Mouse (Mus musculus): ENCODE measurements at regions not wholly inside any gene's neighbourhood (a gene's known extent, or its start where the extent isn't known, plus 50 kb on each side); places are given as distances from the start of the nearest gene placed in this dataset.

- DNase-seq (ENCODE audit: low spot score) (no peak), ATAC-seq (ENCODE audit: insufficient read depth, low read depth) (no peak)
- H3K27ac ChIP-seq (ENCODE audit: low read depth), result no peak overlapping the region
- 75% methylated on average over 2 of the region's 2 CpGs for WGBS
- H3K9me3 ChIP-seq (replicated peaks; ENCODE audit: control insufficient read depth, low read length), result no peaks in the 10 kb centered on the region
- no peak overlapping the region for H3K4me2 ChIP-seq (ENCODE audit: low read depth, low read length)
- H3K36me3 ChIP-seq (replicated peaks; ENCODE audit: control insufficient read depth, insufficient read depth, low read length), result no peaks in the 10 kb centered on the region
- H3K4me1 ChIP-seq (ENCODE audit: control insufficient read depth, insufficient read depth), result no peaks in the 10 kb centered on the region
- no peak for TF ChIP-seq CTCF (IDR thresholded peaks at IDR 0.05; ENCODE audit: low read depth)
- TF ChIP-seq EP300 (IDR thresholded peaks at IDR 0.05; ENCODE audit: low read depth), result no peak
- no peak overlapping the region for H3K9ac ChIP-seq (replicated peaks; ENCODE audit: low read depth, low read length)
- H3K4me3 ChIP-seq (ENCODE audit: low read depth, low read length), result no peak overlapping the region
- no peaks in the 10 kb centered on the region for H3K27me3 ChIP-seq (ENCODE audit: control insufficient read depth, insufficient read depth, low read length)
Observed at GRCm38 (mm10) chr7:95351337-95351736, 819.7 kb upstream of the Tenm4 start.

- 81% methylated on average over 3 of the region's 3 CpGs for WGBS
- no peak for DNase-seq (ENCODE audit: low spot score)
- TF ChIP-seq CTCF (IDR thresholded peaks at IDR 0.05; ENCODE audit: low read depth) (no peak), EP300 (IDR thresholded peaks at IDR 0.05; ENCODE audit: low read depth) (no peak)
- H3K27me3 ChIP-seq (ENCODE audit: control insufficient read depth, insufficient read depth, low read length), result no peaks in the 10 kb centered on the region
- H3K4me2 ChIP-seq (ENCODE audit: low read depth, low read length), result no peak overlapping the region
- no peak overlapping the region for H3K4me3 ChIP-seq (ENCODE audit: low read depth, low read length)
- no peaks in the 10 kb centered on the region for H3K4me1 ChIP-seq (ENCODE audit: control insufficient read depth, insufficient read depth)
- H3K27ac ChIP-seq (ENCODE audit: low read depth), result no peak overlapping the region
- H3K9me3 ChIP-seq (replicated peaks; ENCODE audit: control insufficient read depth, low read length), result no peaks in the 10 kb centered on the region
- H3K36me3 ChIP-seq (replicated peaks; ENCODE audit: control insufficient read depth, insufficient read depth, low read length), result no peaks in the 10 kb centered on the region
- ATAC-seq (ENCODE audit: insufficient read depth, low read depth), result no peak
- no peak overlapping the region for H3K9ac ChIP-seq (replicated peaks; ENCODE audit: low read depth, low read length)
Observed at GRCm38 (mm10) chr7:95352133-95352532, 818.9 kb upstream of the Tenm4 start.

- DNase-seq (ENCODE audit: low spot score), result no peak
- H3K4me1 ChIP-seq (ENCODE audit: control insufficient read depth, insufficient read depth), result no peaks in the 10 kb centered on the region
- H3K9ac ChIP-seq (replicated peaks; ENCODE audit: low read depth, low read length), result no peak overlapping the region
Observed at GRCm38 (mm10) chr7:95354991-95355390, 816.1 kb upstream of the Tenm4 start.

GRCm38 (mm10) chr7:95358732-95359131 lies 812.3 kb upstream of the Tenm4 start:
- no peak overlapping the region for H3K4me3 ChIP-seq (ENCODE audit: low read depth, low read length)
- no peak overlapping the region for H3K27ac ChIP-seq (ENCODE audit: low read depth)
- ATAC-seq (ENCODE audit: insufficient read depth, low read depth), result no peak
- no peaks in the 10 kb centered on the region for H3K4me1 ChIP-seq (ENCODE audit: control insufficient read depth, insufficient read depth)
- WGBS, result 70% methylated on average over 4 of the region's 4 CpGs
- no peaks in the 10 kb centered on the region for H3K36me3 ChIP-seq (replicated peaks; ENCODE audit: control insufficient read depth, insufficient read depth, low read length)
- DNase-seq (ENCODE audit: low spot score), result no peak
- no peak overlapping the region for H3K9ac ChIP-seq (replicated peaks; ENCODE audit: low read depth, low read length)
- H3K9me3 ChIP-seq (replicated peaks; ENCODE audit: control insufficient read depth, low read length), result no peaks in the 10 kb centered on the region
- no peaks in the 10 kb centered on the region for H3K27me3 ChIP-seq (ENCODE audit: control insufficient read depth, insufficient read depth, low read length)
- TF ChIP-seq CTCF (IDR thresholded peaks at IDR 0.05; ENCODE audit: low read depth) (no peak), EP300 (IDR thresholded peaks at IDR 0.05; ENCODE audit: low read depth) (no peak)
- no peak overlapping the region for H3K4me2 ChIP-seq (ENCODE audit: low read depth, low read length)

More at GRCm38 (mm10) chr7:95354991-95355390, 816.1 kb upstream of the Tenm4 start:
- H3K4me3 ChIP-seq (ENCODE audit: low read depth, low read length), result no peak overlapping the region
- H3K9me3 ChIP-seq (replicated peaks; ENCODE audit: control insufficient read depth, low read length), result no peaks in the 10 kb centered on the region
- WGBS, result 52% methylated on average over 2 of the region's 2 CpGs
- no peaks in the 10 kb centered on the region for H3K27me3 ChIP-seq (ENCODE audit: control insufficient read depth, insufficient read depth, low read length)
- H3K4me2 ChIP-seq (ENCODE audit: low read depth, low read length), result no peak overlapping the region
- TF ChIP-seq EP300 (IDR thresholded peaks at IDR 0.05; ENCODE audit: low read depth), result no peak
- TF ChIP-seq CTCF (IDR thresholded peaks at IDR 0.05; ENCODE audit: low read depth), result peak; percentile 38
- no peaks in the 10 kb centered on the region for H3K36me3 ChIP-seq (replicated peaks; ENCODE audit: control insufficient read depth, insufficient read depth, low read length)
- no peak for ATAC-seq (ENCODE audit: insufficient read depth, low read depth)
- no peak overlapping the region for H3K27ac ChIP-seq (ENCODE audit: low read depth)

GRCm38 (mm10) chr7:95359154-95359553 lies 811.9 kb upstream of the Tenm4 start:
- no peak overlapping the region for H3K27ac ChIP-seq (ENCODE audit: low read depth)
- 69% methylated on average over 6 of the region's 6 CpGs for WGBS
- DNase-seq (ENCODE audit: low spot score) (no peak), ATAC-seq (ENCODE audit: insufficient read depth, low read depth) (no peak)
- H3K36me3 ChIP-seq (replicated peaks; ENCODE audit: control insufficient read depth, insufficient read depth, low read length), result no peaks in the 10 kb centered on the region
- H3K9ac ChIP-seq (replicated peaks; ENCODE audit: low read depth, low read length), result no peak overlapping the region
- no peaks in the 10 kb centered on the region for H3K9me3 ChIP-seq (replicated peaks; ENCODE audit: control insufficient read depth, low read length)
- H3K4me3 ChIP-seq (ENCODE audit: low read depth, low read length), result no peak overlapping the region
- no peaks in the 10 kb centered on the region for H3K27me3 ChIP-seq (ENCODE audit: control insufficient read depth, insufficient read depth, low read length)
- TF ChIP-seq CTCF (IDR thresholded peaks at IDR 0.05; ENCODE audit: low read depth), result no peak
- TF ChIP-seq EP300 (IDR thresholded peaks at IDR 0.05; ENCODE audit: low read depth), result no peak
- no peak overlapping the region for H3K4me2 ChIP-seq (ENCODE audit: low read depth, low read length)
- no peaks in the 10 kb centered on the region for H3K4me1 ChIP-seq (ENCODE audit: control insufficient read depth, insufficient read depth)
